Mouse (Mus musculus) liver, postnatal 0 days (tissue): ENCODE results near the gene Adgra3.

ENCODE experiments used
- CTCF ChIP-seq: sonication (generic); IDR thresholded peaks from 2 replicates; pipeline ENCODE4 v1.5.1; 2016; ENCODE audit warnings: antibody characterized with exemption, low read depth
- EP300 ChIP-seq: IDR thresholded peaks from 2 replicates; pipeline ENCODE4 v1.6.1; 2016; ENCODE audit warnings: antibody characterized with exemption, low read depth, mild to moderate bottlenecking

GRCm38 (mm10) chr5:50033660-50034059, 25.1 kb downstream of the Adgra3 start:
- TF ChIP-seq CTCF, result no peak
- TF ChIP-seq EP300, result no peak
